Mouse (Mus musculus) G1E (cell line): ENCODE measurements around the gene Zbtb45. TPM values are rescaled to one million over a fixed set of nuclear protein-coding genes. Genes with fewer than 3 reads are reported as not detected.

ENCODE experiments used
- ATAC-seq: 2 replicates; pipeline ENCODE4 v1.8.0; 2016; ENCODE audit warnings: mild to moderate bottlenecking; ENCODE audit not compliant: insufficient number of reproducible peaks, poor library complexity, low FRiP score, severe bottlenecking; ENCODE audit errors: extremely low read depth
- DNase-seq: peaks from one replicate; pipeline ENCODE4 v3.0.0; 2012; ENCODE audit warnings: low spot score
- H3K27me3 ChIP-seq: 2 replicates; pipeline ENCODE4 v1.6.1; 2012; ENCODE audit warnings: mild to moderate bottlenecking, low read length, inconsistent platforms; ENCODE audit not compliant: insufficient read depth
- H3K36me3 ChIP-seq: replicated peaks from 2 replicates; pipeline ENCODE3; 2012; ENCODE audit warnings: mild to moderate bottlenecking, inconsistent platforms
- H3K4me1 ChIP-seq: 2 replicates; pipeline ENCODE4 v1.6.1; 2012; ENCODE audit warnings: low read depth, low read length, inconsistent platforms, mixed read lengths; ENCODE audit not compliant: insufficient read depth
- H3K4me3 ChIP-seq: 2 replicates; pipeline ENCODE4 v1.5.1; 2012; ENCODE audit warnings: low read depth, mild to moderate bottlenecking, inconsistent platforms, low read length, moderate library complexity, mixed read lengths
- H3K9me3 ChIP-seq: replicated peaks from 2 replicates; pipeline ENCODE4 v1.6.1; 2012; ENCODE audit warnings: inconsistent platforms
- CTCF ChIP-seq: IDR thresholded peaks from 2 replicates; pipeline ENCODE4 v1.5.1; 2012; ENCODE audit warnings: low read depth, low read length, inconsistent platforms, mixed read lengths
- GATA1 ChIP-seq: IDR thresholded peaks from 2 replicates; pipeline ENCODE4 v1.6.1; 2012; ENCODE audit warnings: borderline replicate concordance, low read length, inconsistent platforms, mixed read lengths
- GATA2 ChIP-seq: IDR thresholded peaks from 2 replicates; pipeline ENCODE4 v1.6.1; 2012; ENCODE audit warnings: low read depth, low read length, inconsistent platforms, borderline replicate concordance
- POLR2AphosphoS5 ChIP-seq: IDR thresholded peaks from 2 replicates; pipeline ENCODE4 v1.6.1; 2012; ENCODE audit warnings: low read depth, low read length, inconsistent platforms; ENCODE audit not compliant: insufficient replicate concordance
- TAL1 ChIP-seq: conservative IDR thresholded peaks from 2 replicates; pipeline ENCODE4 v1.6.1; 2012; ENCODE audit warnings: low read depth, low read length, inconsistent platforms, mixed read lengths
- polyA plus RNA-seq: library from polyadenylated mRNA; stranded (reverse); fragments of >175 nt; gene quantifications from 2 replicates; pipeline ENCODE4 v1.2.3, GENCODE M21; 2012
- total RNA-seq, 2 experiments: library from RNA; stranded (forward) in 1 of 2; stranded (reverse) in 1 of 2; fragments of 200-1000 nt in 1 of 2; fragments of >200 nt in 1 of 2; fragmentation: Nextera tagmentation in 1 of 2; gene quantifications; 2 replicates each; pipeline ENCODE4 v1.2.3; 2014 to 2017

The Zbtb45 gene
- total and polyA plus RNA-seq, 3 experiments: 9.0 to 99.1 (median 9.6) TPM

GRCm38 (mm10) chr7:12978931-12979722 lies 30.7 kb downstream of the Zbtb45 start:
- no peak for DNase-seq
- Histone ChIP-seq H3K4me3 (peak overlapping the region; percentile 77; the same call in 1 of the 2 replicates), H3K4me1 (peaks cover 27% of the 10 kb centered on the region), H3K9me3 (no peaks in the 10 kb centered on the region), H3K36me3 (peaks cover 35% of the 10 kb centered on the region), H3K27me3 (no peaks in the 10 kb centered on the region)
- TF ChIP-seq POLR2AphosphoS5 (no peak), CTCF (no peak), TAL1 (no peak), GATA2 (no peak)
- ATAC-seq: no peak

DNA sequence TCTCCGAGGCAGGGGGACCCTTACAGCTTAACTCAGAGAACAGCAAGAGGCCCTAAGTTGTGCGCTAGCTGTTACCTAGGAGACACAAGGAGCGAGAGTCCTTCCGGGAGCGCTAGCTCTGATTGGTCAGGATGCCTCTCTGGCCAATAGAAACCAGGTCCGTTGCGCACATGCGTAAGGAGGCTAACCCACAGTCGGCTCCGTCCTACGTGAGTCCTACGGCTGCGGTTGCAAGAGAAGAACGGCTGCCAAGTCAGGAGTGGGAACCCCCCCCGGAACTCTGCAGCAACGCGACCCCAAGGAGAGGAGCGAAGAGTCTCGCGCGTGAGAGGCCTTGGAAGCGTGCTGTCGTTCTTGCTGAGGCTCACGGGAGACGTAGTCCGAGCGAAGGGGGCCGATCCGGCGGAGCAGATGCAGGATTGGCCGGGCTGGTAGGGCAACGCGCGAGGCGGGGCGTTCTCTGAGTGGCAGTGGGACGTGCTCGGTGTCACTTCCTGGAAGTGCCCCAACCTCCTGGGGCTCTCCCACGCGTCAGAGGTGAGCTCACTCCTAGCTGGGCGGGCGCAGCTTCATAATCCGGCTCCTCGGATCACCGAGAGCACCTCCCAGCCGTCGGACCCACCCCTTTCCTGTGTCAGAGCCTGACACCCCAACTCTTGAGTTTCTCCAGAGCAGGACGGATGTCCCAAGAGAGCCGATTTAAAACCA lies 32.0 kb downstream of the Zbtb45 start, which contains the start of gene Zfp446:
Gene Zfp446, plus strand, starts transcription at position 167 of the 708 bp plus-strand sequence.
- TF ChIP-seq CTCF (no peak), GATA1 (no peak), GATA2 (no peak), POLR2AphosphoS5 (no peak), TAL1 (no peak)
- no peaks in the 10 kb centered on the region for H3K27me3 ChIP-seq
- peaks cover 41% of the 10 kb centered on the region for H3K36me3 ChIP-seq
- peak within 1 kb of the TSS; percentile 77 for H3K4me3 ChIP-seq
- peak; percentile 96 for DNase-seq
- peaks cover 27% of the 10 kb centered on the region for H3K4me1 ChIP-seq
- no peaks in the 10 kb centered on the region for H3K9me3 ChIP-seq
- peak; percentile 94 for ATAC-seq

- H3K4me3 ChIP-seq: no peak overlapping the region
These were observed 38.9 kb downstream of the Zbtb45 start for GRCm38 (mm10) chr7:12970906-12971305.

GRCm38 (mm10) chr7:12966104-12966845 lies 43.6 kb downstream of the Zbtb45 start:
- peaks cover 24% of the 10 kb centered on the region for H3K4me1 ChIP-seq
- peak overlapping the region; percentile 87 for H3K4me3 ChIP-seq
- H3K36me3 ChIP-seq: peaks cover 31% of the 10 kb centered on the region
- DNase-seq: peak; percentile 40
- TF ChIP-seq GATA1 (no peak), CTCF (no peak), POLR2AphosphoS5 (no peak), TAL1 (no peak), GATA2 (no peak)
- no peaks in the 10 kb centered on the region for H3K9me3 ChIP-seq
- 0 out of 2 replicates have a peak, but pooled peaks have one; percentile 23 for ATAC-seq
- no peaks in the 10 kb centered on the region for H3K27me3 ChIP-seq

More at GRCm38 (mm10) chr7:12970906-12971305, 38.9 kb downstream of the Zbtb45 start:
- DNase-seq: no peak
- peaks cover 10% of the 10 kb centered on the region for H3K4me1 ChIP-seq
- no peaks in the 10 kb centered on the region for H3K9me3 ChIP-seq
- H3K27me3 ChIP-seq: no peaks in the 10 kb centered on the region
- H3K36me3 ChIP-seq: peaks cover 55% of the 10 kb centered on the region
- TF ChIP-seq POLR2AphosphoS5: no peak
- ATAC-seq: no peak

- Histone ChIP-seq H3K9me3 (no peaks in the 10 kb centered on the region), H3K4me3 (peak within 1 kb of the TSS; percentile 87), H3K4me1 (peaks cover 24% of the 10 kb centered on the region), H3K27me3 (no peaks in the 10 kb centered on the region), H3K36me3 (peaks cover 25% of the 10 kb centered on the region)
- TF ChIP-seq TAL1: no peak
- no peak for TF ChIP-seq GATA2
- no peak for TF ChIP-seq GATA1
- TF ChIP-seq CTCF: no peak
- no peak for TF ChIP-seq POLR2AphosphoS5
- peak; percentile 98 for ATAC-seq
- DNase-seq: peak; percentile 96
These were observed 44.1 kb downstream of the Zbtb45 start, which contains the start of gene Zfp324 for GRCm38 (mm10) chr7:12965678-12966091. Zfp324 (plus strand) TSS chr7:12965838.

DNA sequence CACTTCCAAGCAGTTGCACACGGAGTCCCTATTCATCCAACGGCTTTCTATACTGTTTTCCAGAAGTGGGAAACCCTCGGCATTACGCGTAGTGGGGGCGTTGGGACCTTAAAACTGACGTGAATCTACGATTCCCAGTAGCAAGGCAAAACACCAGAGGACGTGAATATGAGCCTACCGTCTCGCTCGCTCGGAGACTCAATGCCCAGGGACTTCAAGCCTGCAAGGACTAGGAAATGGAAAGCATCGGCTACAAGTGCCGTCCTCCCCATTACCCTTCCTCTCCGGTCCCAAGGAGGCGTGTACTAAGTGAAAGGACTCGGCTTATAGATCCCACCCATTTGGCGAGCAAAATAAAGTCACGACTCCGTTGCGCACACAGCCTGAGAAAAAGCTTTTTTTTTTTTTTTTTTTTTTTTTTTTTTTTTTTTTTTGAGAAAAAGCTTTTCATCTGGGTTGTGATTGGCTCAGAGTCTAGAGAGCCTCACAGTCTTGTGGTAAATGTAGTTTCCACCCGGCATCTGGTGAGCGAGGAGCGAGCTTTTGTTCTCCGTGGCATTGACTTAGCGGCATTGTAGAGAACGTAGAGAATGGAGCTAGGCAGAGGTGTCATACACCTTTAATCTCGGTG lies 48.2 kb downstream of the Zbtb45 start:
- peaks cover 23% of the 10 kb centered on the region for H3K4me1 ChIP-seq
- ATAC-seq (no peak), DNase-seq (no peak)
- no peak for TF ChIP-seq POLR2AphosphoS5
- TF ChIP-seq GATA1: no peak
- TF ChIP-seq TAL1: no peak
- no peak for TF ChIP-seq CTCF
- no peak for TF ChIP-seq GATA2
- H3K27me3 ChIP-seq: peaks cover 6% of the 10 kb centered on the region
- H3K9me3 ChIP-seq: no peaks in the 10 kb centered on the region
- H3K36me3 ChIP-seq: no peaks in the 10 kb centered on the region
- no peak overlapping the region for H3K4me3 ChIP-seq
